In the genomic region with DNA sequence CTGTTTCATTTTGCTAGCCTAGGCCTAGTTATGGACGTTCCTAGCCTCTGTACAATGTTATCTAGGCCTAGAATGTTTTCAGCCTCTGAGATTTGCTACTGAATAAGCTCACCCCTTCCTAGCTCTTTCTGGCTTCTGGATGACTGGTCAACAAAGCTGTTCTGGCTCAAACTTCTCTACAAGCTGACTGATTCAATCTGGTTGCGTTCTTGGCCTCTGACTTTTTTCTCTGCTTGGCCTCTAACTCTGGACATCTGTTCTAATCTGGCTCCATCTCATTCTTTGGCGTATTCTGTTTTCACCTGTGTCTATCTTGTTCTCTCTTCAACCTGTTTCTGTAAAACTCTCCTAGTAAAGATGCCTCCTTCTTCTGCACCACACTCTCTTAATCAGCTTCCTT, we compare ENCODE assay signal across 21 mouse cellular contexts.
A peak's percentile ranks its signal among the peaks of the same experiment; 100 is the strongest.
DNase-seq lines count a peak whose midpoint lies in the region; TF ChIP-seq lines count a peak whose summit lies in the region.
"Had no signal": no experiment of that assay in that cellular context is flagged by ENCODE, and none has a peak within 500 bp of the region (broad histone marks: within the 10 kb centered on the region; RNA-seq: fewer than 3 reads in every experiment).

No protein-coding gene starts in this region.

- intact Hi-C loops in heart, postnatal 25 days (cut with DNase I) = no loop called here

- no peak overlapping the region for H3K4me3 ChIP-seq in lung, adult 2 months (replicated peaks; ENCODE audit: extremely low read depth, low read depth, low read length)
- H3K4me3 ChIP-seq: embryonic facial prominence, embryonic 12.5 days; embryonic facial prominence, embryonic 15.5 days; gastrocnemius, adult 2 months; heart, adult 2 months; hindbrain, embryonic 10.5 days; hindbrain, embryonic 13.5 days; intestine, embryonic 15.5 days had no signal

- TF ChIP-seq CTCF in lung, adult 2 months (IDR thresholded peaks at IDR 0.05; ENCODE audit: insufficient read depth, low read length) = no peak

- no peak for TF ChIP-seq POLR2A in lung, adult 2 months (IDR thresholded peaks at IDR 0.05; ENCODE audit: borderline replicate concordance, extremely low read depth, low read depth, low read length)

- WGBS in lung, adult 2 months = 65% methylated on average over 3 of the region's 3 CpGs

- H3K4me1 ChIP-seq in lung, adult 2 months (ENCODE audit: control insufficient read depth, insufficient read depth, low read length) = no peaks in the 10 kb centered on the region
- H3K4me1 ChIP-seq: embryonic facial prominence, embryonic 12.5 days; embryonic facial prominence, embryonic 15.5 days; hindbrain, embryonic 10.5 days; hindbrain, embryonic 13.5 days; intestine, embryonic 15.5 days had no signal

- peak; percentile 54 for DNase-seq in heart, adult 8-10 months (ENCODE audit: low spot score)
- no peak for DNase-seq in heart, postnatal 25 days (ENCODE audit: low spot score)
- peak; percentile 13 for DNase-seq in kidney, postnatal 10 days
- no peak for DNase-seq in kidney, adult 9 months
- DNase-seq in lung, postnatal 36 days = peak; percentile 26
- no peak for DNase-seq in lung, adult 2 months
- DNase-seq: adrenal gland, adult 2 months; adrenal gland, postnatal 14 days; cerebellum, adult 11 months; cerebellum, adult 2 months; cerebellum, adult 9-11 months; cerebellum, postnatal 25 days; forebrain, postnatal 0 days; gastrocnemius, adult 2 months; gastrocnemius, postnatal 14 days had no signal

Comparison
In these comparisons a context has a peak if more than half of its experiments do, and no peak if none do; other contexts are left out.
1. DNase-seq: peak in heart, adult 8-10 months (single experiment), kidney, postnatal 10 days (single experiment) and lung, postnatal 36 days (single experiment); none in heart, postnatal 25 days (single experiment), kidney, adult 9 months (single experiment) and lung, adult 2 months (single experiment).